Mouse (Mus musculus): Measurements from ENCODE around the gene Pacsin2. TPM values are rescaled to one million over a fixed set of nuclear protein-coding genes. Genes with fewer than 3 reads are reported as not detected.
"Not testable (repeated sequence)": the region's sequence is repeated elsewhere in the genome, so short reads cannot be mapped to it uniquely, and the experiment has no call there.

Gene Pacsin2
- total RNA-seq, 2 experiments from 2014 or later = 49.4 to 75.6 TPM

DNA sequence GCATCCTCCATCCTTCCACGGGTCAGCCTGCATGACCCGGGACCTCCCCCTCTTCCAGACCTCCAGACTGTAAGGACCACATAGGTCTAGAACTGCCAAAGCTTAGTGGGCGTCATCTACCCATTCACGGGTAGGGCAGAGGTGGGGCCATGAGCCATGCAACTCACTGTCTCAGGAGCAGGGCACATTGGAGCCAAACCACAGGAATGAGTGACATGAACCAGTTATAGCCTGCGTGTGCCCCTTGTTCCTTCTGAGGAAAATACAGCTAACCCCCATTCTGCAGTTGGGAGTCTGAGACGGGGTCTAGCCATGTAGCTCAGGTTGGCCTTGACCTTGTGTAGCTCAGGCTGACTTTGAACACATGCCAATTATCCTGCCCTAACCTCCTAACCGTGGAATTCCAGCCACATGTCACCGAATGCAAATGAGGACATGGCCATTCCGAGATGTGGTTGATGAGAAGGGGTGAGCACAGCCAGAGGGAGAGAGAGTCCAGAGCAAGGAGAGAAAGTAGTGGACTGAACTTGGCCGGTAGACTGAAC lies 16.9 kb upstream of the Pacsin2 start:
- DNase-seq (ENCODE audit: low spot score) = no peak

DNA sequence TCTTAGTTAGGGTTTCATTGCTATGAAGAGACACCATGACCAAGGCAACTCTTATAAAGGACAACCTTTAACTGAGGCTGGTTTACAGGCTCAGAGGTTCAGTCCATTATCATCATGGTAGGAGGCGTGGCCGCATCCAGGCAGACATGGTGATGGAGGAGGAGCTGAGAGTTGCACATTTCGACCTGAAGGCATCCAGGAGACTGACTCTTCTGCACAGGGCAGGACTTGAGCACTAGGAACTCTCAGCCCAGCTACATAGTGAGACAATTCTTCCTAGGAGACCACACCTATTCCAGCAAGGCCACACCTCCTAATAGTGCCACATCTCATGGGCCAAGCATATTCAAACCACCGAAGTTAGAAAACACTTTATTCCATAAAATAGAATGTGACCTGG lies 15.4 kb upstream of the Pacsin2 start:
- no peak for DNase-seq (ENCODE audit: low spot score)

DNA sequence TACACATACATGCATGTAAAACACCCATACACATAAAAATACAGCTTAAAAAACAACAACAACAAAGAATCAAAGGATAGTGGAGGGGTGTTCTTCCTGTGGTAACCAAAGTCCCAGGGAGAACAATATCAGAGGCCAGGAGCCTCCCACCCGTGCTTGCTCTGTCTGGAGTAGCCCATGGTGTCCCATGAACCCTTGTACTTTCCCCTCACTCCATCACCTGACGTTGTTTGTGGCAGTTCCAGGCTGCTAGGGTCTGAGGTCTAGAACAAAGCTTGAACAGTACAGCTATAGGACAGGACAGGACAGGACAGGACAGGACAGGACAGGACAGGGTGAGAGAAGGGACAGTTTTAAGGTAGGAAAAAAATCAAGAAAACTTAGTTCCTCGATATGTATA lies 13.7 kb upstream of the Pacsin2 start:
- DNase-seq (ENCODE audit: low spot score) = no peak

DNA sequence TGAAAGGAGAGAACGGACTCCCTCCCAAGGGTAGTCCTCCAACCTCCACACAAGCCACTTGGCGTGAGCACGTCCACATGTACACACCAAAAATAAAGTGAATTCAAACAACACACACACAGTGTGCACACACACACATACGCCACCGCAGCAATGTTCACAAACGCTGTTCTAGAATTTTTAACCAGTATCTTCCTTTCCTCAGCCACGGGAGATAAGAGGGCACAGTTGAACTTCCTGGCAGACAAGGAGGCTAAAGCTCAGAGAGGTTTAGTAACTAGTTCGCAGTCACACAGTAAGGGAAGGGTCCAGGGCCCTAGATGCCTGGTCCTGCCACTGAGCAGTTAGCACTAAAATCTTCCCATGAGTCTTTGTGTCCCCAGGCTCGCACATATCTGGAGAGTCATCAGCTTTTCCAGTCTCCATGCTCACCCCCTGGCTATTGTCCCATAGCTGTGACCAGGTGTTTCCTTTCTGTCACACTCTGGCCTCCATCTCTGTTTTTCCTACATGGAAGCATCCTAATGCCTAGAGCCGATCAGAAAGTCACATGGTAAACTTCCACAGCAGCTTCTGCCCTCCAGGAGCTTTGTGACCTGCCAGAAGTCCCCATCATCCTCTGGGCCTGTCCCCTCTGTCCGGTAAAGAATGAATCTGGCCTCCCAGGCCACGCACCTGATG lies 12.3 kb upstream of the Pacsin2 start:
- no peak for DNase-seq (ENCODE audit: low spot score)

DNA sequence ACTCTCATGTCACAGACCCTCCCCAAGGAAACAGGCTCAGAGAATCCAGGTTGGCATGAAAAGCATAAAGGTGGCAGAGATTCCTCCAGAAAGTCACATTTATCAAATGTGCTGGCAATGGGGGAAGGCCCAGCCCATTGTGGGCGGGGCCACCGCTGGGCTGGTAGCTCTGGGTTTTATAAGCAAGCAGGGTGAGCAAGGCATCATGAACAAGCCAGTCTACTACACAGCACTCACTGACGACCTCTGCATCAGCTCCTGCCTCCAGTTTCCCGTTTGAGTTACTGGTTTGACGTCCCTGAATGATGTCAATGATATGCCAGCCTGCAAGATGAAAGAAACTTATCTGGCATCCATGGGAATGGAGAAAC lies 10.0 kb upstream of the Pacsin2 start:
- no peak for DNase-seq (ENCODE audit: low spot score)

DNA sequence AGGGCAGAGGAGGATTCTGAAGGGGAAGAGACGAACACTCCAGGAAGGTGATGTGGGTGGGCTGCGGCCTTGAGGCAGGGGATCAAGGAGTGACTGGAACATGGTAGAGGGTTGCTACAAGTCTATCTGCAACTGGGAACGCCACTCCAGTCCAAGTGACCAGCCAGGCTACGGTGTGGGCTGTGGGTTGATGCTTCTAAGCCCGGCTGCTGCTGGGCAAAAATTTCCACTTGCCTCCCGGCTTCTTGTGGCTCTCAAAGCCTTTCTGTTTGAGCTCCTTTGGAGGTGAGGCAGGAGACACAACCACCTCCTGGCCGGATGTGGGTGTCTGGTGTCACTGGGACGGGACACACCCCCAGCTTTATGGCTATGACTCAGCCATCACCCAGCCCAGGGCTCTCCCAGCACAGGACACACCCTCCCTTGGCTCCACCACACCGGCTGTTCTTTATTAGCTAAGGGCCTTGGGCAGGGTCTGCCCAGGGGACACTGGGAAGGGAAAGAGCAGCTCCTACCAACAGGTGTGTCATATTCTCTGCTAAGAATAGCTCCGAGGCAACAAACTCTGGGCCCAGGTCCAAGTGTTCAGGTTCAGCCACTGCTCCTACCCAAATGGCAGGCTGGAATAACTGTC lies 9.5 kb upstream of the Pacsin2 start:
- peak; percentile 82 for DNase-seq (ENCODE audit: low spot score)

DNA sequence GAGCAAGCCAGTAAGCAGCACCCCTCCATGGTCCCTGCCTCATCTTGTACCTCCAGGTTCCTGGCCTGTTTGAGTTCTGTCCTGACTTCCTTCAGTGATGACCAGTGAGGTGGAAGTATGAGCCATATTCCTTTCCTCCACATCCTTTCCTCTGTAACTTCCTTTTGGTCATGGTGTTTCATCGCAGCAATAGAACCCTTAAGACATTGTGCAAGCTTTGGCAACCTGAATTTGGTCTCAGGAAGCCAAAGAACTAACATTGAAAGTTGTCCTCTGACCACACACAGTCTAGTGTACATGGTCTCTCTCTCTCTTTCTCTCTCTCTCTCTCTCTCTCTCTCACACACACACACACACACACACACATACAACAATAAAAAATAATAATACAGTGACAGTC lies 8.8 kb upstream of the Pacsin2 start:
- DNase-seq (ENCODE audit: low spot score) = no peak

DNA sequence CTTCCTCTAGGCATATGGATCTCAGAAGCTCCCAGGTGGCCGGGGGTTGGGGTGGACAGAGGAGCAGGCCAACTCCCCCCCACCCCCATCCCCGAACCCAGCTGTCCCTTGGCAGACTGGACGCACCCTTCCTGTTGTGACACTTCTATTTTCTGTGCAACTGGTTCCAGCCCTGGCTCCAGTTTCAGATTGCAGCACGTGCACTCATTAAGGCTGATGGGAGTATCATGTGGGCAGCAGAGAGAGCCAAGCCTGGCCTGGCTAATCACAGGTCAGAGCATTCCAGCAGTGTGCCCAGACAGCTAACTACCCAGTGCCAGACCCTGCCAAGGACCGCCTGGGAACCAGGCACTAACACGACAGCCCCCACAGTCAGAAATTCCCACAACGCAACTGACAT lies 7.1 kb upstream of the Pacsin2 start:
- DNase-seq (ENCODE audit: low spot score) = peak; percentile 79

DNA sequence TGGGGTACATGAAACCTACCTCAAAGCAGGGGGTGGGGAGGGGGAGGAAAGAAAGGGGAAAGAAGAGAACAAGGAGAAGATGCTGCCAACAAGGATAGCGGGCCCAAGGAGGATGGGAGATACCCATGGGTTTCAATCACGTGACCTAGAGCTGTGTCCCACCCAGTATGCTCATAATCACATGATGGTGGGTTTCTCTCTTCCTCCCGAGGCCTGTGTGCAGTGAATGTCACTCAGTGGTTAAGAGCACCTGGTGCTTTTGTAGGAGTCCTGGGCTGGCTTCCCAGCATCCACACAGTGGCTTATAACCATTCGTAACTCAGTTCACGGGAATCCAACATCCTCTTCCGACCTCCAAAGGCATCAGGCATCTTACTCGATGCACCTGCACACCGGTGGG lies 6.0 kb upstream of the Pacsin2 start:
- no peak for DNase-seq (ENCODE audit: low spot score)

DNA sequence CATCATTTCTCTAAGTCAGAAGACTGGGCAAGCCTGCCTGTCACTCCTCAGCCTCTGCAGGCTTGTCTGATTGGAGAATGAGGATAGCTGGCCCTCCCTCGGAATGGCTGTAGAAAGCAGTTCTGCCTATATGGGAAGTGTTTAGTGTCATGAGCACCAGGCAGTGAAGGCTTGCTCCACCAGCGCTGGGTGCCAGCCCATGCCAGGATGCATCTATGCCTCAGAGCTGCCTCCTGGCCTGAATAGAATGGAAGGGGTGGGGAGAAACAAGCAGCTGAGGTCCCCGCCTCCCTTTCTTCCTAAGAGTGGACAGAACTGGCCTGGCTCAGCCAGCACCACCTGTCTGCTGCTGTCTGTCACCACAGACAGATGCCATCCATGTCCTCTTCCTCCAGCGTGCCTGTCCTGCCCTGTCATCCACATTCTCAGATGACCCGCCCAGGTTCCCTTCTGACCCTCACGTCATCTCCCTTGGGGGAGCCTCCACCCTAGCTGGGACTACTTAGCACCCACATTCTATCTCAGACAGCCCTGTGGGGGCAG lies 4.9 kb upstream of the Pacsin2 start:
- DNase-seq (ENCODE audit: low spot score) = peak; percentile 50

DNA sequence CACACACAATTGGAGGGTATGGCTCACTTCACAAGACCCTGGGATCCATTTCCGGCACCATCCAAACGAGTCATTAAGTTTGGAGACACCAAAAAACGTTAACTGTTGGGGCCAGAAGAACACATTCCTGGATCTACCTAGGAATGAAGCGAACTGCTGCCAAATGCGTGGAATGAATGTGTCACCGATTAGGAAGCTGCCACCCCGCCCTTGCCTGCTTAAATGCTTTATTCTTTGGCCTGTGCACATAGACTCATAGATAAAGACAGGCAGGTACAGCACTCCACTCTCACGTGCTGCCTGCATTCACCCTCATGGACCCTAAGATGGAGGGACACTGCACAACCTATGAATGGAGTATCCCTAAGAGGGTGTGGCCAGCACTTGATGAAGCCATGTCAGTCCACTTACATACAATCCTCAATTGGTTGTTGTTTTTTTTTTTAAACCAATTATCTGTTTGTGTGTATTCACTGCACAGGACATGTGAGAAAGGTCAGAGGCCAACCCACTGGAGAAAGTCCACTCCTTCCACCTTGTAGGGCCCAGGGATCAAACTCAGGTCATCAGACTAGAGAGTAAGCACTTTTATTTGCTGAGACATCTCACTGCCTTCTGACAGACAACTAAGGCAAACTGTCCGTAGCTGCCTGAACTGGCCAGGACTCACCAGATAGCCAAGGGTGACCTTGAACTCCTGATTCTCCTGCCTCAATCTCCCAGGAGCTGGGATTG lies 3.0 kb upstream of the Pacsin2 start:
- DNase-seq (ENCODE audit: low spot score) = no peak

DNA sequence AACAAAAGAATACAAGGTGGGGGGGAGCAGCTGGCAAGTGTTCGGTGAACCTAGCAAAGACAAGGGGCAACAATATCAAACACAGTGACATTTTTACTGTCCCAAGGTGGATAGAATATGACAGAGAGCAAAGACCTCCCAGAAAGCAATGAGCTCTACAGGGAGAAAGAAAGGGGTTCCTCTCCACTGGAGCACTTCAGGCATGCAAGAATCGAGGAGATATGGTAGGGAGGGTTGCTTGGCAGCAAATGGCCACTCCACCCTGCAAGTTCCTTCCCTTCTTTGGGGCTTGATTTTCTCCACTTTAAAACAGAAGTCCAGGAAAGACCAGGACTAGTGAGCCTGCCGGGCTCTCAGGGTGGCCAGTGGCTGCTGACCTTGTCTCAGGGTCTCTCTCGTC lies 1.9 kb upstream of the Pacsin2 start:
- no peak for DNase-seq (ENCODE audit: low spot score)

DNA sequence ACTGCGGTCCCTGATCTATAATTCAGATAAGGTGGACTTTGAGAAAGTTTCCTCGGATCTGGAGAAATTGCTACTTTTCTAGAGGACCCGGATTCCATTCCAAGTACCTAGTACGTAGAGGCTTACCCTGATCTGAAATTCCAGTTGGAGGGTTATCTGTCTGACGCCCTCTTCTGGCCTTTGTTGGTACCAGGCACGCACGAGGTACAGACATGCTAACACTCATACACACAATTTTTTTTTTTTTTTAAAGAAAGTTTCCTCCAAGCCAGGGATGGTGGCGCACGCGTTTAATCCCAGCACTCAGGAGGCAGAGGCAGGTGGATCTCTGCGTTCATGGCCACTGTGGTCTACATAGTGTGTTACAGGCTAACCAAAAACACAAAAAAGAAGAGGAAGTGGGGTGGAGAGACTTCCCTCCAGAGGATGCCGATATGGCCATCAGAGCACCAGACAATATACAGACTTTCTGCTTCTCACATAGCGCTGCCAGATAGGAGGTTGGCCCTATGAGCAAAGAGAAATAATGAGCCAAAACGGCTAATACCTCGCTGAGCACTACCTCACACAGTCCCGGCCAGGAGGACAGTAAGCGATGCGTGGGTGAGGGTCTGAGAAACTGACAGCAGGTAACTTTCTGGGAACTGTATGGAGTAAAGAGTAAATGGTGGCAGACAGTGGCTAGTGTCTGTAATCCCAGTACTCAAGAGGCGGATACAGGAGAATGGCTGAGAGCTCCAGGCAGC lies 672 bp upstream of the Pacsin2 start:
- no peak for DNase-seq (ENCODE audit: low spot score)

DNA sequence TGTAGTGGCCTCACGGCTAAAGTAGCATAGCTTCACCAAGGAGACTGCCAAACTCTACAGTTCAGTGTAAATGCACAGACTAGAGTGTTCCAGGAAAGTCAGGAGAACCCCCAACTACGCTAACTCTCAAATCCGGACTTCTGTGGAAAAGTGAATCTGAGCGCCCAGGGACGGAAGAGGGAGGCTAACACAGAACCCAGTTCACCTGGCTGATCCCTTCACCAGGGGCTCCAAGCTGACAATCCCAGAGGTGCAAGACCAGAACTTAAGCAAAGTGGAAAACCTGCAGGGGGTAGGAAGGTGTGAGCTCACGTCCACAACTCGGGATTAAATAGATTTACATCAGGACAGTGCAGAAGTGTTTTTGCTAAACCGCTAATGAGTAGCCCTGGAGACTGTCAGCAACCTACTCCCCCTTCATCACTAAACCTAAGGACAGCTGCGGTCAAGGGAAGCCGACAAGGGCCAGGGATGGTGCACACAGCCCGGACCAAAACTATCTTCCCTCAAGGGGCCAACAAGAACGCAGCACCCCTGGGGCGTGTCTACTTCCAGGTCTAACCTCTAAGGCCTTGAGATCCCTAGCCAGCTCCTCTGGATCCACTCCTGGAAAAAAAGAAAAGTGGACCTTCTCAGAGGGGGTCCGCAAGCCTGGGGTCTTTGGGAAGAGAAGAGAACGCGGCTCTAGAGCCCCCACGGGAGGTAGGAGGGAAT lies 880 bp downstream of the Pacsin2 start:
- no peak for DNase-seq (ENCODE audit: low spot score)

DNA sequence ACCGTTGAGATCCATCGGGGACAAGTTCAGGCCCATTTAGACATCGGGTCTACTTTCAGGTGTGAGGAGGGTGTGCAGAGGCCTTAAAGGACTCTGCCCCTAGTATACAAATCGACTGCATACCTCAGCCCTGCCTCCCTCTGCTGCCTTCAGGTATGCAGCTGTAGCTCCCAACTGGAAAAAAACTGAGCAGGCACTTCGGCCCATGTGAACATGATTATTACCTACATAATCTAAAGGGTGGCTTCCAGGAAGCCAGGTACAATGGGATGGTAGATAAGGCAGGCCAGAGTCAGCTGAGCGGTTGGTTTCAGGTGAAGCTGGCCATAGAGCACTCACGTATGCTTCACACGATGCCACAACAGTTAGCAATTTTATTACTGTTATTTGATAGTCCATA lies 2.1 kb downstream of the Pacsin2 start:
- not testable (repeated sequence) for DNase-seq (ENCODE audit: low spot score)

DNA sequence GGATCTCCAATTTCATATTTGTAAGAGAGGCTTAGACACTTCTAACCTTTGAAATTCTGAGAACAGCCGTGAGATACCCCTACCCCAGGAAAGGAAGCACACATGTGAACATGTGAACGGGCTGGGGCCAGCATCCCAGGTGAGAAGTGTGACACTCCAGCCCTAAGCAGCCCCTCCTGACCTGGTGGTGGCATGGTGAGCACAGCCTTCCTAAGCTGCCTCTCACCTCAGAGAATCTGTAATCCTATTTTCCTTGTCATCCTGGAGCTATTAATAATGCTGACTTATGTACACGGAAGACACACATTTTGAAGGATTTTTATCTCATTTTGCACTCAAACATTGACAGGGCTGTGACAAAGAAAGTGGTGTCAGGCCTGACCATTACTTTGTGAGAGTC lies 3.5 kb downstream of the Pacsin2 start:
- no peak for DNase-seq (ENCODE audit: low spot score)

DNA sequence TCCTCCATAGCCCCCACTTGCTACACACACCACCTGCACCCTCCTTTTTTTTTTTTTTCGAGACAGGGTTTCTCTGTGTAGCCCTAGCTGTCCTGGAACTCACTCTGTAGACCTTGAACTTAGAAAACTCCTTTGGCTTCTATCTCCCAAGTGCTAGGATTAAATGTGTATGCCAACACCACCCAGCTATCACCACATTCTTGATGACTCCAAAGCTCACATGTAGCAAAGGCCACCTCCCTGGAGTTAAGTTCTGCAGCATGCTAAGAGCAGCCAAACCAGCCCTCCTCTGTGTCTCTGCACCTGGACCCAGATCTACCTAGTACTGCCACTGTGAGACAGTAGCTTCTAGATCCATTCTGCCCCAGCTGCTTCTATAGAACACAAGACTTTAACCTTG lies 6.9 kb downstream of the Pacsin2 start:
- no peak for DNase-seq (ENCODE audit: low spot score)

DNA sequence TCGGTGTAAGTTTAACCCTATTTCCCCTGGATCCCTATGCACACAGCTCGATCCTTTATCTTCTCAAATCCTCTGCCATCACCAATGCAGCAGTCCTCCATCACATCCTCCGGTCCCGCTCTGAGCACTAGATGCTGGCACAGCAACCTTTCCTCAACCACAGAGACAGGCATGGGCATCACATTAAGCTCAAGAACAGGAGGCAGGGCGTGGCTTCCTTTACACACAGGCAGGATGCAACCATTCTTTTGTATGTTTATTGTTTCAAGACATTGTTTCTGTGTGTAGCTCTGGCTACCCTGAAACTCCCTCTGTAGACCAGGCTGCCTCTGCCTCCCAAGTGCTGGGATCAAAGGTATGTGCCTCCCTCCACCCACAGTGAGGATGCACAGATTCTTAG lies 8.8 kb downstream of the Pacsin2 start:
- no peak for DNase-seq (ENCODE audit: low spot score)

DNA sequence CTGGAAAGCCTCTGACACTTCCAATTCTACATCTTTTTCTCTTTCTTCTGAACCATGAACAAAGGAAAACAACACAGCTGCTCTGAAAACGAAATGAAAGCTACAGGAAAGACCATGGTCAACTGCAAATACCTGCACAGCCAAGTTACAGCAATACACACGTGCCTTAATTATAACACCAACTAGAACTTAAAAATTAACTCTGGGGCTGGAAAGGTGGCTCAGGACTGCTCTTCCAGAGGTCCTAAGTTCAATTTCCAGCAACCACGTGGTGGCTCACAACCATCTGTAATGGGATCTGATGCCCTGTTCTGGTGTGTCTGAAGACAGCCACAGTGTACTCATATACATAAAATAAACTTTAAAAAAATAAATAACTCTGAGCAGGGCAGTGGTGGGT lies 9.4 kb downstream of the Pacsin2 start:
- DNase-seq (ENCODE audit: low spot score) = no peak

DNA sequence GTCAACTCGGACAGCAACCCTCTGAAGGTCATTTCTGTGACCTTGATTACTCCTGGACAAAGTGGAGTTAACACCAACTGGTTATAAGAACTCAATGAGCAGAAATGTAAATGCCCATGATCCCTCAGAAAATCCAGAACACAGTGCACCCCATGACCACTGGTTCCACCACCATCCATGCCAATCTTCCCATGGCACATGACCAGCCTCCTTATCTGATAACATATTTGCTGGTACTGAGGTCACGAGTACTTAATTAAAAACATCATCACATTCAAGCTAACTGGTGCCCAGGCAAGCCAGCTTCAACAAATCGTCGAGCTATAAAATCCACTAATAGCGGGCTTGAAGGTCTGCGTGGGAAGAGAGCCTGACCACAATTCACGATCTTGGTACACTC lies 10.0 kb downstream of the Pacsin2 start:
- DNase-seq (ENCODE audit: low spot score) = no peak

DNA sequence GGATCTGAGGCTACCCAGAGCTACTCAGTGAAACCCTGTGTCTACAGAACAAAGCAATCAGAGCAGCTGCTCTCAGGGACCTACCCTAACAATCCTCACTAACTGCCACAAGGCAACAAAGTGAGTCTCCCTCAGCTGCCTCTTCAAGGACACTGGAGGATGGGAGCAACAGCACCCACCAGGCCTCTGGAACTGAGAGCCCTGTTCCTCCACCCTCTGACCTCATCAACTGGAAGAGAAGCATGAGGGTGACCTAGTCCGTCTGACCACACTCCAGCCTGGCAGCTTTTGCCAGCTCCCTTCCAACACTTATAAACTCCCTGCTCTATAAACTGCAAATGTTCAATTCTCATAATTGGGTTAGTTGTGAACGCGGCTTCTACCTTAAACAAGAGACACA lies 10.5 kb downstream of the Pacsin2 start:
- peak; percentile 56 for DNase-seq (ENCODE audit: low spot score)

All from gastrocnemius, adult 18-20 months (tissue).